Comparison of ENCODE assay signal across 11 mouse cellular contexts in the genomic region with DNA sequence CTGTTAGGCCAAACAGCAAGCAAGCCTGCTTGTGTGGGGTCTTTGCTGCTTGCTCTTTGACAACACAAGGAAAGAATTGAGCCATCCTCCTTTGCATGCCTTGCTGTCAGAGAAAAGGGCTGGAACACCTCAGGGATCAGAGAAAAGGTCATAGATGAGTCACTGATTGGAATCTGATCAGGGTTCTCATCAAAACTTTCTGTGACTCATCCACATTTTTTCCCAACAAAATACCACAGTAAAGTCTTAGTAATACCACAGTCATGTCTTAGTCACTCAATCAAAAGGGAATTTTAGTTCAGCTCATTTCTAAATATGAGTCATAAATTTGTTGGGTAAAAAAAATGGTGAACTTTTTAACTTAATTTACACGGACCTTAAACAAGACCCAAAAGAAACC.
"Had no signal": no experiment of that assay in that cellular context is flagged by ENCODE, and none has a peak within 500 bp of the region (broad histone marks: within the 10 kb centered on the region; RNA-seq: fewer than 3 reads in every experiment).

No protein-coding gene starts in this region.

- DNase-seq: kidney, postnatal 10 days; kidney, postnatal 4 days; lung, embryonic 14.5 days; lung, postnatal 10 days; spleen, adult 18-20 months; thymus, adult 18-20 months; thymus, postnatal 14 days had no signal

- H3K27ac ChIP-seq: limb, embryonic 15.5 days; liver, embryonic 12.5 days; macrophage had no signal

- H3K4me3 ChIP-seq: limb, embryonic 15.5 days; liver, embryonic 12.5 days; megakaryocyte, embryonic 14.5 days had no signal
